Mouse (Mus musculus): ENCODE measurements at regions not wholly inside any gene's neighbourhood (a gene's known extent, or its start where the extent isn't known, plus 50 kb on each side); places are given as distances from the start of the nearest gene placed in this dataset.

- H3K4me1 ChIP-seq (ENCODE audit: insufficient read depth), result no peaks in the 10 kb centered on the region
These were observed 104.6 kb downstream of the Ube2e3 start for GRCm38 (mm10) chr2:78972288-78973117.

DNA sequence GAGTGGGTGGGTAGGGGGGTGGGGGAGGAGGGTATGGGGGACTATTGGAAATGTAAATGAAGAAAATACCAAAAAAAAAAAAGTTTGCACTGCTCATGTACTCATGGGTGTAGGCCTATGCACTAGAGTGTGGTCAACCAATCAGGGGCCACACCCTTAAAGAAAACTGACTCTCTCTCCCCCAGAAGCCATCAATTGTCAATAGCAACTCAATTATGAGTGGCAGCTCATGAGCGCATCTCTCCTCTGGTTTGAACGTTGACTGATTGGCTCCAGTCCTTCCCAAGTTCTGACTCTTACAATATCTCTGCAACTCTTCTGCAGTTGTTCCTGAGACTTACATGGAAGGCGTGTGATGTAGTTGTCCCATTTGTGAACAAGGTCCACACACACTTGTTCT is 105.9 kb downstream of the Ube2e3 start:
- Histone ChIP-seq H3K9ac (replicated peaks) (no peak overlapping the region), H3K36me3 (replicated peaks; ENCODE audit: insufficient read depth, low read length) (no peaks in the 10 kb centered on the region), H3K27me3 (ENCODE audit: insufficient read depth, low read length) (no peaks in the 10 kb centered on the region), H3K27ac (ENCODE audit: low read depth) (no peak overlapping the region), H3K4me3 (ENCODE audit: low read depth, low read length) (no peak overlapping the region), H3K4me2 (ENCODE audit: low read depth, low read length) (no peak overlapping the region), H3K4me1 (ENCODE audit: insufficient read depth) (no peaks in the 10 kb centered on the region), H3K9me3 (ENCODE audit: low read length) (no peaks in the 10 kb centered on the region)
- DNase-seq (no peak), ATAC-seq (no peak)
- TF ChIP-seq CTCF (IDR thresholded peaks at IDR 0.05; ENCODE audit: low read depth) (no peak), EP300 (IDR thresholded peaks at IDR 0.05; ENCODE audit: low read depth) (no peak)
- WGBS (ENCODE audit: insufficient replicate concordance), result 79% methylated on average over 3 of the region's 3 CpGs

More at GRCm38 (mm10) chr2:78972288-78973117, 104.6 kb downstream of the Ube2e3 start:
- no peak overlapping the region for H3K4me3 ChIP-seq (ENCODE audit: low read depth, low read length)
- H3K4me2 ChIP-seq (ENCODE audit: low read depth, low read length), result no peak overlapping the region
- H3K9ac ChIP-seq (replicated peaks), result no peak overlapping the region
- 79% methylated on average over 10 of the region's 10 CpGs for WGBS (ENCODE audit: insufficient replicate concordance)
- no peaks in the 10 kb centered on the region for H3K9me3 ChIP-seq (ENCODE audit: low read length)
- TF ChIP-seq CTCF (IDR thresholded peaks at IDR 0.05; ENCODE audit: low read depth) (no peak), EP300 (IDR thresholded peaks at IDR 0.05; ENCODE audit: low read depth) (no peak)
- DNase-seq (no peak), ATAC-seq (no peak)
- H3K27me3 ChIP-seq (ENCODE audit: insufficient read depth, low read length), result no peaks in the 10 kb centered on the region
- H3K36me3 ChIP-seq (replicated peaks; ENCODE audit: insufficient read depth, low read length), result no peaks in the 10 kb centered on the region
- no peak overlapping the region for H3K27ac ChIP-seq (ENCODE audit: low read depth)

DNA sequence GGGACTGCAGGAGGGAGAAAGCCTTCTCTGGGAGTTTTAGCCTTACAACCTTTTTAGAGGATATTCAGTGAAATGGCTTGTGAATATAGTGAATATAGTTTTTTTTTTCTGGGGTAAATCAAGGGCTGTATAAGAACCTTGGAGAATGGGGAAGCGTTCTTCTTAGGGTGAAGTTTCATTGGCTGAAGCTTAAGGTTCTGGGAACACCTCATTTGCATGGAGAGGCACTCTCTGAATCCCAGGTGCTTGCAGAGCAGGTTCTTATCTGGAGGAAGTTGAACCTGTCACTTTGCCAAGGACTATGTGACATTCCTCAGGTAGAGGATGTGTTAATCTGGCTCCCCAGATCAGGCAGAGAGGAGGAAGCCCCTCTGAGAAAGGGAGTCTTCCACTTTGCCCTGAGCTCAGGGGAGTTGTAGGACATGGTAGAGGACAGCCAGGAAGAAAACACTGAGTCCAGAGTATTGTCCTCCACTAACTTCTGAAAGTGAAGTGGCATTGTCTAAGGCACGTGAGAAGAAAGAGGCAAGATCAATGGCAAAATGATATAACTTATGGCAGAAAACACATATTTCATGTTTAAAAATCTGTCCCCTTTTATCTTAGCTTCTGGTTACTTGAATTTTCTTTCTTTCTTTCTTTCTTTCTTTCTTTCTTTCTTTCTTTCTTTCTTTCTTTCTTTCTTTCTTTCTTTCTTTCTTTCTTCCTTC is 106.9 kb downstream of the Ube2e3 start:
- ATAC-seq (no peak), DNase-seq (no peak)
- Histone ChIP-seq H3K4me3 (ENCODE audit: low read depth, low read length) (no peak overlapping the region), H3K9ac (replicated peaks) (no peak overlapping the region), H3K9me3 (ENCODE audit: low read length) (no peaks in the 10 kb centered on the region), H3K36me3 (replicated peaks; ENCODE audit: insufficient read depth, low read length) (no peaks in the 10 kb centered on the region), H3K4me1 (ENCODE audit: insufficient read depth) (no peaks in the 10 kb centered on the region), H3K27me3 (ENCODE audit: insufficient read depth, low read length) (no peaks in the 10 kb centered on the region), H3K4me2 (ENCODE audit: low read depth, low read length) (no peak overlapping the region), H3K27ac (ENCODE audit: low read depth) (no peak overlapping the region)
- TF ChIP-seq EP300 (IDR thresholded peaks at IDR 0.05; ENCODE audit: low read depth), result no peak
- no peak for TF ChIP-seq CTCF (IDR thresholded peaks at IDR 0.05; ENCODE audit: low read depth)
- WGBS (ENCODE audit: insufficient replicate concordance), result 68% methylated on average over 2 of the region's 2 CpGs

DNA sequence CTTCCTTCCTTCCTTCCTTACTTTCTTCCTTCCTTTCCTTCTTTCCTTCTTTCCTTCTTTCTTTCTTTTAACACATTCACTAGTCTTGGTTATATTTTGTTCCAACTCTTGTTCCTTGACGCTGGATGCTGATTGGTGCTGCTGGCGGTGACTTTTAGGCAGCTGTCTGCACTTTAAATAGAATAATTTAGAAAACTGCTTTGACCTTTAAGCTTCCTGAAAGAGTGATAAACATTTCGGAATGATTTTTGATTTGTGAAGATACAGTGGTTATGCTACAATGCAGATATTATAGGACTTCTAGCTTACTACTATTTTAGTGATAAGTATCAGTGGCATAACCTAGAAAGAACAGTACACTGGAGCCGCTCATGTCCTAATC is 107.5 kb downstream of the Ube2e3 start:
- H3K27ac ChIP-seq (ENCODE audit: low read depth), result no peak overlapping the region
- no peak overlapping the region for H3K9ac ChIP-seq (replicated peaks)
- H3K9me3 ChIP-seq (ENCODE audit: low read length), result no peaks in the 10 kb centered on the region
- no peaks in the 10 kb centered on the region for H3K4me1 ChIP-seq (ENCODE audit: insufficient read depth)
- H3K27me3 ChIP-seq (ENCODE audit: insufficient read depth, low read length), result no peaks in the 10 kb centered on the region
- H3K4me2 ChIP-seq (ENCODE audit: low read depth, low read length), result no peak overlapping the region
- ATAC-seq (no peak), DNase-seq (no peak)
- no peak for TF ChIP-seq CTCF (IDR thresholded peaks at IDR 0.05; ENCODE audit: low read depth)
- TF ChIP-seq EP300 (IDR thresholded peaks at IDR 0.05; ENCODE audit: low read depth), result no peak
- no peak overlapping the region for H3K4me3 ChIP-seq (ENCODE audit: low read depth, low read length)
- 82% methylated on average over 4 of the region's 4 CpGs for WGBS (ENCODE audit: insufficient replicate concordance)
- H3K36me3 ChIP-seq (replicated peaks; ENCODE audit: insufficient read depth, low read length), result no peaks in the 10 kb centered on the region

DNA sequence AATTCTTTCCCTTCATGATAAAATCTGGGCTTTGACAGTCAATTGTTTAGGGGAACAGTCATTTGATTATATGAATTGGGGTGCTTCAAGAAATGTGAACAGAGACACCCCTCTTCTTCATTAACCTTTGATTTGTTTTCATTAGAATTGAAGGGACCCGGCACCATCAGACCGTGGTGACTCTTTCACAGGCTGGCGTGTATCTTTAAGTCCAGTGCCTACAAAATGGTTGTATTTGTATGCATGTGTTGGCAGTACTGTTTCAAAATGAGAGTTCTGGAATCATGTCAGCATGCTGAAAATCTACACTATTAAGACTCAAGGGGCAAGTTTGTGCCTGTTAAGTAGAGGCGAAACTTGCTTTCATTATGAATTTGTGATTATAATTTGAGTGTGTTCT is 108.2 kb downstream of the Ube2e3 start:
- 87% methylated on average over 4 of the region's 4 CpGs for WGBS (ENCODE audit: insufficient replicate concordance)
- H3K4me2 ChIP-seq (ENCODE audit: low read depth, low read length), result no peak overlapping the region
- H3K4me3 ChIP-seq (ENCODE audit: low read depth, low read length), result no peak overlapping the region
- ATAC-seq (no peak), DNase-seq (no peak)
- TF ChIP-seq CTCF (IDR thresholded peaks at IDR 0.05; ENCODE audit: low read depth), result no peak
- no peak for TF ChIP-seq EP300 (IDR thresholded peaks at IDR 0.05; ENCODE audit: low read depth)
- H3K9ac ChIP-seq (replicated peaks), result no peak overlapping the region
- H3K27ac ChIP-seq (ENCODE audit: low read depth), result no peak overlapping the region
- H3K36me3 ChIP-seq (replicated peaks; ENCODE audit: insufficient read depth, low read length), result no peaks in the 10 kb centered on the region
- no peaks in the 10 kb centered on the region for H3K27me3 ChIP-seq (ENCODE audit: insufficient read depth, low read length)
- peaks cover 3% of the 10 kb centered on the region; the same call in 1 of the 2 replicates for H3K4me1 ChIP-seq (ENCODE audit: insufficient read depth)
- no peaks in the 10 kb centered on the region for H3K9me3 ChIP-seq (ENCODE audit: low read length)

- no peaks in the 10 kb centered on the region for H3K27me3 ChIP-seq (ENCODE audit: insufficient read depth, low read length)
- TF ChIP-seq EP300 (IDR thresholded peaks at IDR 0.05; ENCODE audit: low read depth) (no peak), CTCF (IDR thresholded peaks at IDR 0.05; ENCODE audit: low read depth) (no peak)
- H3K27ac ChIP-seq (ENCODE audit: low read depth), result no peak overlapping the region
- H3K4me3 ChIP-seq (ENCODE audit: low read depth, low read length), result no peak overlapping the region
- ATAC-seq, result no peak
- peaks cover 3% of the 10 kb centered on the region; the same call in 1 of the 2 replicates for H3K4me1 ChIP-seq (ENCODE audit: insufficient read depth)
- no peak overlapping the region for H3K4me2 ChIP-seq (ENCODE audit: low read depth, low read length)
- 75% methylated on average over 5 of the region's 5 CpGs for WGBS (ENCODE audit: insufficient replicate concordance)
- H3K9me3 ChIP-seq (ENCODE audit: low read length), result no peaks in the 10 kb centered on the region
- DNase-seq, result no peak
- no peak overlapping the region for H3K9ac ChIP-seq (replicated peaks)
- no peaks in the 10 kb centered on the region for H3K36me3 ChIP-seq (replicated peaks; ENCODE audit: insufficient read depth, low read length)
These were observed 109.9 kb downstream of the Ube2e3 start for GRCm38 (mm10) chr2:78977632-78978397.

Measured in liver, postnatal 0 days (tissue).